Mouse (Mus musculus): ENCODE measurements around the gene 9030612E09Rik. TPM values are rescaled to one million over a fixed set of nuclear protein-coding genes. Genes with fewer than 3 reads are reported as not detected.

9030612E09Rik gene
- 1 to 10 TPM; 2.1 to 2.4 TPM for total RNA-seq (2021)
- long read RNA-seq, experiment 1, partial matches to known transcripts: 0 of 2 reads
- long read RNA-seq, experiment 1, other reads (novel, unspliced or antisense): 0 of 2 reads
- long read RNA-seq, experiment 2, partial matches to known transcripts: 0 of 1 reads
- long read RNA-seq, experiment 2, other reads (novel, unspliced or antisense): 0 of 1 reads

- intact Hi-C loops (cut with DNase I; ENCODE audit: low total_unique reads): loop anchor here (10.0 kb wide), 1 partner anchor 180 kb away; no protein-coding TSS in a partner anchor
- DNase-seq: peak; percentile 77
These were observed at the start of gene 9030612E09Rik, which contains the start of gene Sobp for GRCm38 (mm10) chr10:43174326-43175155. TSS of gene 9030612E09Rik (plus strand) at chr10:43174704. TSS of gene Sobp (minus strand) at chr10:43174530.

DNA sequence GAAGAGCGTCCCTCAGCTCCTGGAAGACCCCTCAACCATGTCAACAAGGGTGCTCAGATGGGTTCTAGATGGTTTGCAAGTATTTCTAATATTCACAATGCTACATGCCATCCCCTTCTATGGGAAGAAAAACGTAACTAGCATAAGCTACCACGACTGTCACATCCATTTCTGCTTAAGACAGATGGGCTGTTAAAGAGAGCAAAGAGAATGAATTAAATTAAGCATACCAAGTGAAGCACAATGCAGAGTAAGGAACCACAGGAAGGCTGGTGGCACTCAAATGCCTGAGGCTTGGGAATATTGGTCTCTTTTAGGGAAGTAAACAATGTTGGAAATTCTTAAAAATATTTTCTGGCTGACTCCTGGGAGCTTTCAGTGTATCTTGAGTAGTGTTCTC lies 45.8 kb upstream of the 9030612E09Rik start:
- intact Hi-C loops (cut with DNase I; ENCODE audit: low total_unique reads): no loop called here

GRCm38 (mm10) chr10:43134027-43134426 lies 40.5 kb upstream of the 9030612E09Rik start:
- DNase-seq: no peak
- intact Hi-C loops (cut with DNase I; ENCODE audit: low total_unique reads): no loop called here

More for the DNA sequence above, 45.8 kb upstream of the 9030612E09Rik start:
- no peak for DNase-seq

GRCm38 (mm10) chr10:43143173-43143572 lies 31.3 kb upstream of the 9030612E09Rik start:
- intact Hi-C loops (cut with DNase I; ENCODE audit: low total_unique reads): no loop called here
- no peak for DNase-seq

GRCm38 (mm10) chr10:43148456-43148855 lies 26.0 kb upstream of the 9030612E09Rik start:
- intact Hi-C loops (cut with DNase I; ENCODE audit: low total_unique reads): no loop called here
- DNase-seq: no peak

DNA sequence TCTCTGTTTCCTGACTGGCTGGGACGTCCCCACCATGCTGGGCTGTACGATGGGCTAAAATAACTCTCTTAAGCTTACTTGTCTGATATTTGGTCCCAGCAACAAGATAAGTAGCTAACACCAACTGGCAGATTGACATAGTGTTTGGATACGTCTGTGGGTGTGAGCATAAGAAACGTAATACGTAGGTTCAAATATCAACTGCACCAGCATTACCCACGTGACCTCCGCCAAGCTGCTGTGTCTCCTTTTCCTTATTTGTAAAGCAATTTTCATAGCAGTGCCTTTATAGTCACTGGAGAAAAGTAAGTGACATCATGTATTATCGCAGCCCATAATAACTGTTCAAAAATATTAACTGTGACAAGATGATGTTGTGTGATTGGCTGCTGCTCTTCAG lies 21.9 kb upstream of the 9030612E09Rik start:
- intact Hi-C loops (cut with DNase I; ENCODE audit: low total_unique reads): no loop called here
- no peak for DNase-seq

DNA sequence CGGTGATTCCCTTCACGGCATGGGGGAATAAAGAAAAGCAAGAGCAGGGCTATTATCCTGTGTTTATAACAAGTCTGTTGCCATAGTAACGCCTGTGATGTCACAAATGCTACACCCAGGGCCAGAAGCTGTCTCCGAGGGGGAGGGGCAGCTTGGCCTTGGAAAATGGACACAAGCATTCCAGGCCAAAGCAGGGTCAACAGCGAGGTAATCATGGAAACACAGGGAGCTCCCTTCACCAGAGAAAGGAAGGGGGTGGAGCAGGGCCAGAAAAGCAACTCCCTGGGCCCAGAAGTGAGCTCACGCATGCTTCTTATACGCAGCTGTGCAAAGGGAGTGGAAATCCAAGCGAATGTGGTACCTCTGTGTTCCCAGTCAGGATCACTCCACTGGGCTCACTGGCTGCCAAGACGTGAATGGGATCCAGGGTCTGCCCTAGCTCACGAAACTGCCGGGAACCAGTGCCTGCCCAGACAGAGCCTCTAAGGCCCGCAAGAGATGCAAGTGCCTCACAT lies 19.4 kb upstream of the 9030612E09Rik start:
- peak; percentile 83 for DNase-seq
- intact Hi-C loops (cut with DNase I; ENCODE audit: low total_unique reads): no loop called here

GRCm38 (mm10) chr10:43158917-43159316 lies 15.6 kb upstream of the 9030612E09Rik start:
- no peak for DNase-seq

GRCm38 (mm10) chr10:43159333-43159732 lies 15.2 kb upstream of the 9030612E09Rik start:
- DNase-seq: peak; percentile 37
- intact Hi-C loops (cut with DNase I; ENCODE audit: low total_unique reads): no loop called here

More at GRCm38 (mm10) chr10:43158917-43159316, 15.6 kb upstream of the 9030612E09Rik start:
- intact Hi-C loops (cut with DNase I; ENCODE audit: low total_unique reads): no loop called here

DNA sequence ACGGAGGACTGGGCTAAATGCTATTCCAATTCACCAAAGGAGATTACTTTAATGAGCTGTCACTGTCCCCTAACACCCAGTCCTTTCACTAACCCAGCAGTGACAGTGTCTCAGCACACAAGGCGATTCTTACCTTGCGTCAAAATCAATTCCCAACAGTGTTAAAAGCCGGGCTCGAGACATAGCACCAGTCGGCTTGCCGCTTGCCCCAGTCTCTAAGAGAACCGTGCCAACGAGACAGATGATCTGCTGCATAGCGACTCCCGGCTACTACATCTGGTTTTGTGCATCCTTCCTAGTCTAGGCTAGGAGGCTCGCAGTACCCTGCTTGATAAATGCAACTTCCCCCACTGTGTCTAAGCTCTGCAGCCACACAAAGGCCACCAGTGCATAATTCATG lies 12.2 kb upstream of the 9030612E09Rik start:
- intact Hi-C loops (cut with DNase I; ENCODE audit: low total_unique reads): no loop called here
- DNase-seq: no peak

DNA sequence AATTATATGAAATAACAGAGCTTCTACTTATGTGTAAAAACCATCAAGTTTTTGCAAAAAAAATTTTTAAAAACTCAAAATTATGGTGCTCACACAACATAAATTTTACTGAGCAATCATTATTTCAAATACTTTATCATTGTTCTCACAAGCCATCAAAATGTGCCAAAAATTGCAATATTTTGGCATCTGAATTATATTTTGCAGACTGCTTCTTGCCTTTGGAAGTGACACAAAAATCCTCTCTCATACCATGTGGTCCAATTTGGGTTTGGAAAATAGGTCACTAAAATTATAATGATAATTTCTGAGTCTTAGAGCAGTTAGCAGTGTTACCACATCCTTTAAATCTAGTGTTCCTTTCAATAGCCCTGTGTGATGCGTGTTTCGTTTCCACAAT lies 10.1 kb upstream of the 9030612E09Rik start:
- no peak for DNase-seq
- intact Hi-C loops (cut with DNase I; ENCODE audit: low total_unique reads): no loop called here

DNA sequence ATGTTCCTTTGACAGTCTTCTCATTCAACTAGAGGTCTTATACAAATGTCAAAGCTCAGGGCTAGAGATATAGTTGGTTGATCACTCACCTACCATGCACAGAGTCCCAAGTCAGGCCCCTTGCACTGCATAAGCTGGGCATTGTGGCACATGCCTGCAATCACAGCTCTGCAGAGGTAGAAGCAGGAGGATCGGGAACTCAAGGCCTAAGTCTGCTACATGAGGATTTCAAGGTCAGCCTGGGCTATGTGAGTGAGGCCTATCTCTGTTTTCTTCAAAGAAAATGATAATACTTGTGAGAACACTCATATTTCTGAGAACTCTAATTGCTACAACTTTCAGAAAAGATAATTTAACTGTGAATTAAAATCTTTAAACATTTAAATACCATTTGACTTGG lies 8.4 kb upstream of the 9030612E09Rik start:
- intact Hi-C loops (cut with DNase I; ENCODE audit: low total_unique reads): no loop called here
- no peak for DNase-seq

GRCm38 (mm10) chr10:43166817-43167216 lies 7.7 kb upstream of the 9030612E09Rik start:
- intact Hi-C loops (cut with DNase I; ENCODE audit: low total_unique reads): no loop called here
- DNase-seq: no peak

DNA sequence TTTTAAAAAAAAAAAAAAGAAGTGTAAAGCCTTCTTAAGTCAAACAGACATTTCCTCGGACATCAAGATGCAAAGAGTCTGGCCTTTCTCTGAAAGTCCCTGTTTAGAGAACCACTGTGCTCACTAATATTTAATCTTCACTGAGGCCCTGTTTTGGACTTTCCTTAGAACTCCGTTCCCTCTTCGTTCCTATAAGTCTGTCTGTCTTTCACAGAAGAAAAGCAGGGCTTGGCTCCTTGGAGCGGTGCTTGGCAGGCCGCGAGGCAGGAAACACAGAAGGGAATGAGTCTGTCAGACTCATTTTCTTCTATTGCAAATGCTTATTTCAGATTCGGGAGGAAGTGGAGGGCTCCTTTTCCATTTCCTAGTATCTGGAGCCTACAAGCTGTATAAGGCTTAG lies 5.7 kb upstream of the 9030612E09Rik start:
- intact Hi-C loops (cut with DNase I; ENCODE audit: low total_unique reads): no loop called here
- DNase-seq: peak; percentile 34

- intact Hi-C loops (cut with DNase I; ENCODE audit: low total_unique reads): loop anchor here (10.0 kb wide), 1 partner anchor 176 kb away; no protein-coding TSS in a partner anchor
- DNase-seq: peak; percentile 20
These were observed 3.4 kb upstream of the 9030612E09Rik start for GRCm38 (mm10) chr10:43171106-43171505.

DNA sequence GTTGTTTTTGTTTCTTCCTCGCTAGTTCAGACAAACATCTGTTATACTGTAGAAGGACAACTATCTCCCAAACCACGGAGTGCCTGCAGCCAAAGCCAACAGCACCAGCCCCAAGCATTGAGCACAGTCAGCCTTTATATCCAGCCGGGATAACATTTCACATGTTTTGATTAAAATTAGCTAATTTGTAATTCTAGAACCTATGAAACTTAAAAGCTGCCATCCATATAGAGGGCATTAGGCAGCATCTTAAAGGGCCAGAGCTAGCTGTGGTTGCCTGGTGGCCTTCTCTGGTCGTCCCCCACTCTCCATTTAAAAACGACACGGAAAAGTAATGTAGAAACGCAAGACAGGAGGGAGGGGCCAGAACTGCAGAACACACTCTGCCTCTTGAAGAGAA lies 2.4 kb upstream of the 9030612E09Rik start:
- no peak for DNase-seq

DNA sequence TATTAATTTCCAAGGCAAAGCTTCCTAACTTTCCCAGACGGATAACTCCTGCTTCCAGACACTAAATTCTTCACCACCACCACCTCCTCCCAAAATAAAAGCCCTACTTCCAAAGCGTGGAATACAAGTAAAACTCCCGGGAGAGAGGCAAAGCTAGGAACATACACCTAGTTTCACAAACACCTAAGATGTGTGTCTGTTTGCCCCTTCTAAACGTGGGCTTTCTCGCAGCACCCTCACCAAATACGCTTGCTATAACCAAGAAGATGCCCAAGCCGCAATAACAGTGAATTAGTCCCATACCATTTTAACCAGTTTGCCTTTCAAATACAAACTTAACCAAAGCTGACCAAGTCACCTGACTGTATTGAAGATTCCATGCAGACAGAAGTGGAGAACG lies 1.9 kb upstream of the 9030612E09Rik start:
- intact Hi-C loops (cut with DNase I; ENCODE audit: low total_unique reads): loop anchor here (10.0 kb wide), 1 partner anchor 178 kb away; no protein-coding TSS in a partner anchor
- DNase-seq: no peak

More for the DNA sequence above, 2.4 kb upstream of the 9030612E09Rik start:
- intact Hi-C loops (cut with DNase I; ENCODE audit: low total_unique reads): loop anchor here (10.0 kb wide), 1 partner anchor 177 kb away; no protein-coding TSS in a partner anchor

GRCm38 (mm10) chr10:43173141-43173827 lies 1.2 kb upstream of the 9030612E09Rik start:
- peak; percentile 84 for DNase-seq

GRCm38 (mm10) chr10:43173828-43174325 lies 627 bp upstream of the 9030612E09Rik start:
- intact Hi-C loops (cut with DNase I; ENCODE audit: low total_unique reads): loop anchor here (10.0 kb wide), 1 partner anchor 179 kb away; no protein-coding TSS in a partner anchor
- no peak for DNase-seq

More at GRCm38 (mm10) chr10:43173141-43173827, 1.2 kb upstream of the 9030612E09Rik start:
- intact Hi-C loops (cut with DNase I; ENCODE audit: low total_unique reads): loop anchor here (10.0 kb wide), 1 partner anchor 178 kb away; no protein-coding TSS in a partner anchor
